16 mouse cellular contexts compared by ENCODE assay signal in genomic region chr7:110785741-110786146, GRCm38 (mm10). TPM values are rescaled to one million over a fixed set of nuclear protein-coding genes. Genes with fewer than 3 reads are reported as not detected.
A peak's percentile ranks its signal among the peaks of the same experiment; 100 is the strongest.
DNase-seq lines count a peak whose midpoint lies in the region; ATAC-seq and TF ChIP-seq lines count a peak whose summit lies in the region.
"Had no signal": no experiment of that assay in that cellular context is flagged by ENCODE, and none has a peak within 500 bp of the region (broad histone marks: within the 10 kb centered on the region; RNA-seq: fewer than 3 reads in every experiment).

No protein-coding gene starts in this region.

- no peak overlapping the region for H3K27ac ChIP-seq in lung, postnatal 0 days (ENCODE audit: low read length)
- H3K27ac ChIP-seq in brown adipose tissue, adult 24 weeks (replicated peaks; ENCODE audit: low read depth, low read length), result peak overlapping the region; percentile 88
- H3K27ac ChIP-seq in kidney, embryonic 14.5 days (ENCODE audit: low read depth, low read length), result peak overlapping the region; percentile 48; the same call in 1 of the 2 replicates
- H3K27ac ChIP-seq in macrophage, result peak overlapping the region; percentile 98
- H3K27ac ChIP-seq in hindbrain, embryonic 14.5 days, result no peak overlapping the region
- H3K27ac ChIP-seq: hindbrain, embryonic 15.5 days; liver, embryonic 15.5 days had no signal

- no peaks in the 10 kb centered on the region for H3K9me3 ChIP-seq in lung, postnatal 0 days (ENCODE audit: low read length)
- H3K9me3 ChIP-seq in kidney, embryonic 14.5 days (ENCODE audit: control insufficient read depth, low read length), result no peaks in the 10 kb centered on the region
- no peaks in the 10 kb centered on the region for H3K9me3 ChIP-seq in hindbrain, embryonic 14.5 days (ENCODE audit: control insufficient read depth, low read length)
- H3K9me3 ChIP-seq: G1E; hindbrain, embryonic 15.5 days; liver, embryonic 15.5 days had no signal

- no peak overlapping the region for H3K4me2 ChIP-seq in lung, postnatal 0 days (replicated peaks; ENCODE audit: low read depth, low read length)
- no peak overlapping the region for H3K4me2 ChIP-seq in kidney, embryonic 14.5 days (replicated peaks; ENCODE audit: low read depth, low read length)
- no peak overlapping the region for H3K4me2 ChIP-seq in hindbrain, embryonic 14.5 days (replicated peaks)
- H3K4me2 ChIP-seq: hindbrain, embryonic 15.5 days; liver, embryonic 15.5 days had no signal

- no peak overlapping the region for H3K9ac ChIP-seq in lung, postnatal 0 days (replicated peaks; ENCODE audit: low read depth)
- no peak overlapping the region for H3K9ac ChIP-seq in kidney, embryonic 14.5 days (ENCODE audit: low read depth, low read length)
- H3K9ac ChIP-seq in hindbrain, embryonic 14.5 days, result no peak overlapping the region
- H3K9ac ChIP-seq: hindbrain, embryonic 15.5 days; liver, embryonic 15.5 days had no signal

- peaks cover 83% of the 10 kb centered on the region for H3K79me2 ChIP-seq in macrophage (ENCODE audit: inconsistent target)

- peak; percentile 9; the same call in 1 of the 2 replicates for ATAC-seq in lung, postnatal 0 days
- ATAC-seq in kidney, embryonic 14.5 days (ENCODE audit: low FRiP score, low TSS enrichment), result peak; percentile 68
- no peak for ATAC-seq in hindbrain, embryonic 14.5 days (ENCODE audit: low FRiP score)

- TF ChIP-seq CTCF in lung, postnatal 0 days (IDR thresholded peaks at IDR 0.05), result no peak
- no peak for TF ChIP-seq CTCF in lung, adult 2 months (IDR thresholded peaks at IDR 0.05; ENCODE audit: insufficient read depth, low read length)

- peaks cover 5% of the 10 kb centered on the region; the same call in 1 of the 2 replicates for H3K4me1 ChIP-seq in lung, postnatal 0 days (ENCODE audit: insufficient read depth, low read depth, low read length)
- peaks cover 19% of the 10 kb centered on the region for H3K4me1 ChIP-seq in lung, adult 2 months (ENCODE audit: control insufficient read depth, insufficient read depth, low read length)
- H3K4me1 ChIP-seq in brown adipose tissue, adult 24 weeks (ENCODE audit: control insufficient read depth, insufficient read depth, insufficient read length, low read length), result peaks cover 55% of the 10 kb centered on the region
- H3K4me1 ChIP-seq in kidney, embryonic 14.5 days (ENCODE audit: control insufficient read depth, insufficient read depth, low read length), result peaks cover 25% of the 10 kb centered on the region
- H3K4me1 ChIP-seq in hindbrain, embryonic 14.5 days (replicated peaks; ENCODE audit: control insufficient read depth, insufficient read depth, low read length), result peaks cover 10% of the 10 kb centered on the region; the same call in 1 of the 2 replicates

- no peak for TF ChIP-seq POLR2A in lung, adult 2 months (IDR thresholded peaks at IDR 0.05; ENCODE audit: borderline replicate concordance, extremely low read depth, low read depth, low read length)

- WGBS in lung, postnatal 0 days, result 35% methylated on average over 3 of the region's 3 CpGs
- WGBS in lung, adult 2 months, result 56% methylated on average over 3 of the region's 3 CpGs
- WGBS in kidney, embryonic 14.5 days, result 31% methylated on average over 3 of the region's 3 CpGs
- 97% methylated on average over 3 of the region's 3 CpGs for WGBS in macrophage (ENCODE audit: missing documents)
- WGBS in hindbrain, embryonic 14.5 days, result 79% methylated on average over 3 of the region's 3 CpGs

- no peak overlapping the region for H3K4me3 ChIP-seq in lung, postnatal 0 days (ENCODE audit: low read depth, low read length)
- no peak overlapping the region for H3K4me3 ChIP-seq in lung, adult 2 months (replicated peaks; ENCODE audit: extremely low read depth, low read depth, low read length)
- H3K4me3 ChIP-seq in brown adipose tissue, adult 24 weeks (ENCODE audit: insufficient read depth, low read depth, low read length), result no peak overlapping the region
- H3K4me3 ChIP-seq in kidney, embryonic 14.5 days (ENCODE audit: low read length), result no peak overlapping the region
- H3K4me3 ChIP-seq in macrophage (ENCODE audit: inconsistent target), result no peak overlapping the region
- no peak overlapping the region for H3K4me3 ChIP-seq in hindbrain, embryonic 14.5 days (replicated peaks; ENCODE audit: low read length)
- H3K4me3 ChIP-seq: hindbrain, embryonic 15.5 days; liver, embryonic 15.5 days had no signal

- DNase-seq in lung, postnatal 0 days (ENCODE audit: low spot score), result peak; percentile 31
- DNase-seq in lung, adult 2 months, result no peak
- no peak for DNase-seq in frontal cortex, postnatal 10 days (ENCODE audit: low spot score in 2 of 2)
- no peak for DNase-seq in hindbrain, embryonic 14.5 days (ENCODE audit: low spot score)
- DNase-seq in cerebellum, postnatal 36 days, result no peak
- DNase-seq: adrenal gland, postnatal 36 days; cerebellum, postnatal 25 days; lung, postnatal 36 days; midbrain, embryonic 14.5 days; right cerebral cortex, postnatal 4 days had no signal

- no peaks in the 10 kb centered on the region for H3K36me3 ChIP-seq in lung, postnatal 0 days (ENCODE audit: insufficient read depth, low read length)
- H3K36me3 ChIP-seq in kidney, embryonic 14.5 days (ENCODE audit: control insufficient read depth, insufficient read depth, low read length), result no peaks in the 10 kb centered on the region
- peaks cover 15% of the 10 kb centered on the region; the same call in 1 of the 2 replicates for H3K36me3 ChIP-seq in macrophage (ENCODE audit: inconsistent target)
- H3K36me3 ChIP-seq in hindbrain, embryonic 14.5 days (replicated peaks; ENCODE audit: control insufficient read depth, insufficient read depth), result no peaks in the 10 kb centered on the region
- H3K36me3 ChIP-seq: hindbrain, embryonic 15.5 days had no signal

- no peaks in the 10 kb centered on the region for H3K27me3 ChIP-seq in lung, postnatal 0 days (replicated peaks; ENCODE audit: insufficient read depth, low read length)
- H3K27me3 ChIP-seq in kidney, embryonic 14.5 days (ENCODE audit: control insufficient read depth, insufficient read depth, low read length), result no peaks in the 10 kb centered on the region
- H3K27me3 ChIP-seq in hindbrain, embryonic 14.5 days (ENCODE audit: control insufficient read depth, insufficient read depth, low read length), result no peaks in the 10 kb centered on the region
- H3K27me3 ChIP-seq: hindbrain, embryonic 15.5 days; liver, embryonic 15.5 days had no signal

- TF ChIP-seq EP300 in lung, postnatal 0 days (IDR thresholded peaks at IDR 0.05), result no peak

RNA-seq across cellular contexts. Expression of gene Ampd3, which starts 17.7 kb away (rescaled TPM):
- polyA plus RNA-seq in lung, postnatal 0 days (2015; fragmentation: Nextera tagmentation; extraction: Ambion mirVana), result 5.0 and 5.2 TPM in 2 replicates
- polyA plus RNA-seq in lung, adult 2 months (2012; rRNA removed), result 21.8 and 23.5 TPM in 2 replicates
- polyA plus RNA-seq in brown adipose tissue, adult 24 weeks (2012; ENCODE audit: insufficient read depth, insufficient read length, missing spikeins), result 22.4 and 30.0 TPM in 2 replicates
- 3.2 and 4.5 TPM in 2 replicates for polyA plus RNA-seq in kidney, embryonic 14.5 days (2014; fragmentation: Nextera tagmentation; extraction: Ambion mirVana)
- total RNA-seq in macrophage (2018; cell fraction: chromatin; rRNA removed), result 100 to 1,000 TPM in 16 of 26 experiments, 10 to 100 TPM in 10; 73.4 to 834 (median 156) TPM
- 100 to 1,000 TPM in 4 of 26 experiments, 10 to 100 TPM in 22; 22.3 to 172 (median 30.3) TPM for total RNA-seq in macrophage (2018; cell fraction: cytosol; rRNA removed)
- total RNA-seq in macrophage (2018; cell fraction: nucleus; rRNA removed), result 100 to 1,000 TPM in 15 of 26 experiments, 10 to 100 TPM in 11; 35.2 to 511 (median 111) TPM
- polyA plus RNA-seq in macrophage (2018), result 28.1 to 43.7 TPM (median 33.5 TPM) in 3 replicates
- polyA plus RNA-seq in hindbrain, embryonic 14.5 days (2014; fragmentation: Nextera tagmentation; extraction: Ambion mirVana), result 8.8 and 10.8 TPM in 2 replicates

RNA-seq across cellular contexts. Expression of gene Rnf141, which starts 58.5 kb away (rescaled TPM):
- polyA plus RNA-seq in lung, postnatal 0 days (2015; fragmentation: Nextera tagmentation; extraction: Ambion mirVana), result 31.6 and 33.8 TPM in 2 replicates
- polyA plus RNA-seq in lung, adult 2 months (2012; rRNA removed), result 36.3 and 53.1 TPM in 2 replicates
- 35.2 and 35.6 TPM in 2 replicates for polyA plus RNA-seq in brown adipose tissue, adult 24 weeks (2012; ENCODE audit: insufficient read depth, insufficient read length, missing spikeins)
- 21.3 and 27.1 TPM in 2 replicates for polyA plus RNA-seq in kidney, embryonic 14.5 days (2014; fragmentation: Nextera tagmentation; extraction: Ambion mirVana)
- total RNA-seq in macrophage (2018; cell fraction: chromatin; rRNA removed), result 100 to 1,000 TPM in 8 of 26 experiments, 10 to 100 TPM in 18; 31.4 to 143 (median 83.4) TPM
- total RNA-seq in macrophage (2018; cell fraction: cytosol; rRNA removed), result 10 to 100 TPM; 29.4 to 73.9 (median 47.1) TPM
- 100 to 1,000 TPM in 5 of 26 experiments, 10 to 100 TPM in 21; 28.2 to 126 (median 70.2) TPM for total RNA-seq in macrophage (2018; cell fraction: nucleus; rRNA removed)
- polyA plus RNA-seq in macrophage (2018), result 27.9 to 56.7 TPM (median 33.9 TPM) in 3 replicates
- 41.4 and 45.6 TPM in 2 replicates for polyA plus RNA-seq in hindbrain, embryonic 14.5 days (2014; fragmentation: Nextera tagmentation; extraction: Ambion mirVana)

Comparison
In these comparisons a context has a peak if more than half of its experiments do, and no peak if none do; other contexts are left out.
1. H3K27ac ChIP-seq: peak in brown adipose tissue, adult 24 weeks (single experiment), kidney, embryonic 14.5 days (single experiment) and macrophage (single experiment); none in lung, postnatal 0 days (single experiment) and hindbrain, embryonic 14.5 days (single experiment).